Mouse (Mus musculus): ENCODE results near the gene H60c. TPM values are rescaled to one million over a fixed set of nuclear protein-coding genes. Genes with fewer than 3 reads are reported as not detected.
"Not testable (repeated sequence)": the region's sequence is repeated elsewhere in the genome, so short reads cannot be mapped to it uniquely, and the experiment has no call there.

Gene H60c
- not detected for total RNA-seq (2021)
- long read RNA-seq, experiment 1, result 0 reads
- long read RNA-seq, experiment 2, result 0 reads

- DNase-seq (ENCODE audit: low spot score in 2 of 2), result no peak
Observed at GRCm38 (mm10) chr10:3267671-3268070, at the start of gene H60c. Gene H60c, minus strand, starts transcription at chr10:3267771.

- DNase-seq (ENCODE audit: low spot score in 2 of 2), result no peak
Observed at GRCm38 (mm10) chr10:3308821-3309206, 41.2 kb upstream of the H60c start.

- DNase-seq (ENCODE audit: low spot score in 2 of 2), result no peak
Observed at GRCm38 (mm10) chr10:3308180-3308820, 40.7 kb upstream of the H60c start.

- peak; percentile 39 to 40 for DNase-seq (ENCODE audit: low spot score in 2 of 2)
Observed at GRCm38 (mm10) chr10:3307752-3308151, 40.2 kb upstream of the H60c start.

GRCm38 (mm10) chr10:3293969-3294368, 26.4 kb upstream of the H60c start:
- no peak for DNase-seq (ENCODE audit: low spot score in 2 of 2)

GRCm38 (mm10) chr10:3281047-3281446, 13.5 kb upstream of the H60c start:
- no peak for DNase-seq (ENCODE audit: low spot score in 2 of 2)

- no peak for DNase-seq (ENCODE audit: low spot score in 2 of 2)
Observed at GRCm38 (mm10) chr10:3274065-3274464, 6.5 kb upstream of the H60c start.

- no peak for DNase-seq (ENCODE audit: low spot score in 2 of 2)
Observed at GRCm38 (mm10) chr10:3271036-3271435, 3.5 kb upstream of the H60c start.

GRCm38 (mm10) chr10:3266729-3267128, 842 bp downstream of the H60c start:
- no peak for DNase-seq (ENCODE audit: low spot score in 2 of 2)

GRCm38 (mm10) chr10:3262784-3263183, 4.8 kb downstream of the H60c start:
- no peak for DNase-seq (ENCODE audit: low spot score in 2 of 2)

- no peak for DNase-seq (ENCODE audit: low spot score in 2 of 2)
Observed at GRCm38 (mm10) chr10:3257391-3257790, 10.2 kb downstream of the H60c start.

- DNase-seq (ENCODE audit: low spot score in 2 of 2), result not testable (repeated sequence)
Observed at GRCm38 (mm10) chr10:3238436-3238835, 29.1 kb downstream of the H60c start.

GRCm38 (mm10) chr10:3236638-3237270, 30.8 kb downstream of the H60c start:
- DNase-seq (ENCODE audit: low spot score in 2 of 2), result no peak

GRCm38 (mm10) chr10:3228447-3229195, 39.0 kb downstream of the H60c start:
- no peak for DNase-seq (ENCODE audit: low spot score in 2 of 2)

Other genes starting within 250 kb of the H60c start
- 10 to 100 TPM; 11.2 to 12.2 TPM for gene Ppp1r14c, start 98.3 kb upstream of the H60c start, total RNA-seq (2021)